Mouse (Mus musculus) heart, embryonic 15.5 days (tissue): ENCODE measurements around the gene Cfap20. TPM values are rescaled to one million over a fixed set of nuclear protein-coding genes. Genes with fewer than 3 reads are reported as not detected.
A peak's percentile ranks its signal among the peaks of the same experiment; 100 is the strongest.
"Not testable (repeated sequence)": the region's sequence is repeated elsewhere in the genome, so short reads cannot be mapped to it uniquely, and the experiment has no call there.

Experiments used
- ATAC-seq: fragments of 200-750 bp; cut with Nextera tagmentation; replicated peaks from 2 replicates; pipeline ENCODE4 v1.8.0; 2017; ENCODE audit warnings: low read depth, moderate TSS enrichment; ENCODE audit not compliant: insufficient number of reproducible peaks, insufficient read depth, low FRiP score
- H3K27ac ChIP-seq: fragments of 300-500 bp; sonication (generic); 2 replicates; pipeline ENCODE4 v1.5.1; 2015; ENCODE audit warnings: mild to moderate bottlenecking, inconsistent platforms
- H3K27me3 ChIP-seq: fragments of 300-500 bp; sonication (generic); 2 replicates; pipeline ENCODE4 v1.6.1; 2015; ENCODE audit warnings: inconsistent platforms
- H3K36me3 ChIP-seq: fragments of 300-500 bp; sonication (generic); 2 replicates; pipeline ENCODE4 v1.6.1; 2015; ENCODE audit warnings: mild to moderate bottlenecking, inconsistent platforms
- H3K4me1 ChIP-seq: fragments of 300-500 bp; sonication (generic); replicated peaks from 2 replicates; pipeline ENCODE4 v1.6.1; 2015; ENCODE audit warnings: inconsistent platforms
- H3K4me2 ChIP-seq: fragments of 300-500 bp; sonication (generic); 2 replicates; pipeline ENCODE4 v1.6.1; 2015; ENCODE audit warnings: inconsistent platforms, mild to moderate bottlenecking, moderate library complexity
- H3K4me3 ChIP-seq: fragments of 300-500 bp; sonication (generic); 2 replicates; pipeline ENCODE4 v1.5.1; 2015; ENCODE audit warnings: mild to moderate bottlenecking, inconsistent platforms
- H3K9ac ChIP-seq: fragments of 300-500 bp; sonication (generic); 2 replicates; pipeline ENCODE4 v1.6.1; 2015; ENCODE audit warnings: mild to moderate bottlenecking, inconsistent platforms
- H3K9me3 ChIP-seq: fragments of 300-500 bp; sonication (generic); replicated peaks from 2 replicates; pipeline ENCODE4 v1.6.1; 2016; ENCODE audit warnings: inconsistent platforms
- WGBS: fragments of 180-500 bp; shearing (Covaris S2); methylation state at CpG from one replicate; pipeline ENCODE4 v1.1.7; 2015; ENCODE audit warnings: mixed read lengths; 5-methylcytosine and 5-hydroxymethylcytosine counted together
- polyA plus RNA-seq: library from polyadenylated mRNA; unstranded; fragments of >200 nt; fragmentation: Nextera tagmentation; extraction: Ambion mirVana; gene quantifications from 2 replicates; pipeline ENCODE4 v1.2.1, GENCODE M21; 2015

Gene Cfap20
- polyA plus RNA-seq, 1 experiment from 2014 or later: 146 TPM

DNA sequence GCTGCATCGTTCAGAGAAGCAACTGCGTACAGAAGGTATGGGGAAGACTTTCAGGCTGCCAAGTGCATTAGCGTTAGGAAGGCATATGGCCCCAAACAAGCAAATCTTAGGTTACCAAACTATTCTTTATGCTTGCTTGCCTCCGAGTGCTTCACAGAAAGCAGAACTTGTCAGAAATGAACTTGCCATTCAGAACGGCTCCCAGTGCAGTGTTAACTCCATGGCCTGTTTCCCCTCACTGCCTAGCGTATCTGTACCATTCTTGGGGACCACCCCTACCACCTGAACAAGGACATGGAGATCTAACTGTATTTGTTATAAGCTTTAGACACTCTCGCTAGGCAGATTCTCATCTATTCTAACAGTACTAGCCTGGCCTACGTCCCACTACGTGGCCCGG is 47.4 kb downstream of the Cfap20 start:
- WGBS: 84% methylated on average over 10 of the region's 10 CpGs
- Histone ChIP-seq H3K9ac (no peak overlapping the region), H3K4me1 (peaks cover 7% of the 10 kb centered on the region; the same call in 1 of the 2 replicates), H3K9me3 (no peaks in the 10 kb centered on the region), H3K27me3 (no peaks in the 10 kb centered on the region), H3K4me3 (no peak overlapping the region), H3K36me3 (no peaks in the 10 kb centered on the region), H3K4me2 (no peak overlapping the region), H3K27ac (no peak overlapping the region)
- ATAC-seq: no peak

DNA sequence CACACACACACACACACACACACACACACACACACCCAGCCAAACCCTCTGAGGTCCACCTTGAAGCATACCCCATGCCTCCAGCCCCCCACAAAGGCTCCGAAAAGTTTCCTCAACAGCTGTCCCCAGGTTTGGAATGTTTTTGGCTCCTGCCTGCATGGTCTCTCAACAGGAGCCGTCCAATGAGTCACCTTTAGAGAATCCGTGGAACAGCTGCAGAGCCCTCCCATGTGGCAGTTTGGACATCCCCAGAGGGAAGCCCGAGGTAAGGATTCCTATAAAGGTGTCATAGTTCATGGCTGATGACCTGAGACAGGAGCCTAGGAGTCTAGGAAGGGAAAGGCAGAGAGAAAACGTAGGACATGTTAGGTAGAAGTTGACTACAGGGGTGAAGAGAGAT is 48.6 kb downstream of the Cfap20 start:
- H3K36me3 ChIP-seq: no peaks in the 10 kb centered on the region
- H3K4me2 ChIP-seq: no peak overlapping the region
- no peak overlapping the region for H3K9ac ChIP-seq
- H3K27me3 ChIP-seq: no peaks in the 10 kb centered on the region
- H3K4me1 ChIP-seq: peaks cover 3% of the 10 kb centered on the region; the same call in 1 of the 2 replicates
- WGBS: 48% methylated on average over 5 of the region's 5 CpGs
- ATAC-seq: no peak
- no peak overlapping the region for H3K27ac ChIP-seq
- no peak overlapping the region for H3K4me3 ChIP-seq
- no peaks in the 10 kb centered on the region for H3K9me3 ChIP-seq

DNA sequence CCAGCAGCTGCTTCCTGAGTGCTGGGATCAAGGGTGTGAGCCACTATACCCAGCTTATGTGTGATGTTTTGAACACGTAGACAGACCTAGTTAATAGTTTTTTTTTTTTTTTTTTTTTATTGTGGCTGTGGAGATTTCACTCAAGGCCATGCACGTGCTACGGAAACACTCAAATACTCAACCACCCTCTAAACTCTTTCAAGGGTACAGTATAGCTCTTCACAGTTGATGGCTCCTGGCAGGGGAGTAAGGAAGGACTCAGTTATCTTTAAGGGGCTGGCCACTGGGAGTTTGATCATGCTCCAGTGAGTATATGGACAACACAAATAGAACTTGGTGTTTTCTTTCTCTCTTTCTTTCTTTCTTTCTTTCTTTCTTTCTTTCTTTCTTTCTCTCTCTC is 50.2 kb downstream of the Cfap20 start:
- Histone ChIP-seq H3K4me1 (no peaks in the 10 kb centered on the region), H3K9ac (no peak overlapping the region), H3K27me3 (no peaks in the 10 kb centered on the region), H3K4me3 (no peak overlapping the region), H3K9me3 (no peaks in the 10 kb centered on the region), H3K27ac (no peak overlapping the region), H3K4me2 (no peak overlapping the region), H3K36me3 (no peaks in the 10 kb centered on the region)
- WGBS: 90% methylated on average over 3 of the region's 3 CpGs
- ATAC-seq: no peak

DNA sequence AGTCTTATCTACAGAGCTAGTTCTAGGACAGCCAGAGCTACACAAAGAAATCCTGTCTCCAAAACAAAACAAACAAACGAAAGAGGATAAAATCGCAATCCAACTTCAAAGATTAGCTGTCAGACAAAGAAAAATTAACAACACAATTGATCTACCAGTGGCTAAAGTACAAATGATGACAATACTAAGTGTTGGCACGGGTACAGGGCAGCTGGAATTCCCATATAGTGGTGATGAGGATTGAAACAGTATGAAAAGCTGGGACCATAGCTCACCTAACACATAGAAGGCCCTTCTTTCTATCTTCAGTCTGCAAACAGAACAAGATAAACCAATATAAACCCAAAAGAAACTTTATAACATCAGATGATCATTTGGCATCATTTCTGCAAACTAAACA is 53.1 kb downstream of the Cfap20 start:
- Histone ChIP-seq H3K27me3 (no peaks in the 10 kb centered on the region), H3K4me1 (peaks cover 19% of the 10 kb centered on the region), H3K9ac (no peak overlapping the region), H3K4me3 (no peak overlapping the region), H3K27ac (no peak overlapping the region), H3K4me2 (no peak overlapping the region), H3K9me3 (no peaks in the 10 kb centered on the region), H3K36me3 (no peaks in the 10 kb centered on the region)
- ATAC-seq: no peak
- 79% methylated on average over 3 of the region's 3 CpGs for WGBS

DNA sequence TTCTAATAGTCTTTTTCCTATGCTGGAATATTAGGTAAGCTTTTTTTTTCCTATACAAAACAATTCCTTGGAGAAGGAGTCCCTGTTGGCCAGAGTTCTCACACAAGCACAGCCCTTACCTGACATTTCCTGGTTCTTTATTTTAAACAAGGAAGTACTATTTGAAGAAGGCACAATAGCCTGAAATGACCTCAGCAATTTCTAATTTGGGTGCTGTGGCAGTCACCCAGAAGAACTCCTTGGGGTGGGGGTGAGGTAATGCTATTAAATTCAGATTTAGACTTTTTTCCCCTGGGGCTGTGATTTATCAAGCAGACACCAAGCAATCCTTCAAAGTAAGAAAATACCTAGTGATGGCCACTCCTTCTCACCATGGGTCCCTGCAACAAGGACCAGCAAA is 53.7 kb downstream of the Cfap20 start:
- Histone ChIP-seq H3K9ac (no peak overlapping the region), H3K4me2 (no peak overlapping the region), H3K36me3 (no peaks in the 10 kb centered on the region), H3K4me3 (no peak overlapping the region), H3K9me3 (no peaks in the 10 kb centered on the region), H3K4me1 (peaks cover 25% of the 10 kb centered on the region), H3K27ac (no peak overlapping the region), H3K27me3 (no peaks in the 10 kb centered on the region)
- ATAC-seq: no peak

DNA sequence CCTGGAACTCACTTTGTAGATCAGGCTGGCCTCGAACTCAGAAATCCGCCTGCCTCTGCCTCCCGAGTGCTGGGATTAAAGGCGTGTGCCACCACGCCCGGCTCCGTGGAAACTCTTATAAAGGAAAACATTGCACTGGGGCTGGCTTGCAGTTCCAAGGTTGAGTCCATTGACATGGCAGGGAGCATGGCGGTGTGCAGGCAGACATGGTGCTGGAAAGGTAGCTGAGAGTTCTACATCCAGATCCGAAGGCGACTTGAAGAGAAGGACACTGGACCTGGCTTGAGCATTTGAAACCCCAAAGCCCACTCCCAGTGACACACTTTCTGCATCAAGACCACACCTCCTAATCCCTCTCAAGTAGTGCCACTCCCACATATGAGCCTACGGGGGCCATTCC is 55.7 kb downstream of the Cfap20 start:
- H3K9me3 ChIP-seq, ATAC-seq, H3K4me3 ChIP-seq, H3K4me2 ChIP-seq, H3K36me3 ChIP-seq, H3K9ac ChIP-seq, H3K27ac ChIP-seq, H3K27me3 ChIP-seq: not testable (repeated sequence)
- H3K4me1 ChIP-seq: peaks cover 35% of the 10 kb centered on the region
- 96% methylated on average over 11 of the region's 11 CpGs for WGBS

DNA sequence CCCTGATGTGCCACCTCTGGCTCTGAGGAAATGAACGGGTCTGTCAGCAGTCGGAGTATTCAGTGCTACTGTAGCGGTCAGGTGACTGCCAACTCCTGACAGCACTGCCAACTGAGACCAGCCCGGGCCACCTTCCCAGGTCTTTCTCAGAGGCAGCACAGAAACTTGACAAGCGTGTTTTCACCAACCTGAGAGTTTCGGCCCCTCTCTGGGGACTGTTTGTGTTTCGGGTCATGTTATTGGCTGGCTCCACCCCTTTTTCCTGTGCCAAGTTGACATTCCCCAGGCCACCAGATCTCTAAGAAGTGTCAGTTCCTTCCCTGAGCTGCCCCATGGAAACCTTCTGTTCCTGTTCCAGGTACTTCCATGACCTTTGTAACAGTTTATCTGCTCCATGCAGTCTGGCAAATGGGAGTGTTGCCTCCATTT is 56.8 kb downstream of the Cfap20 start:
- H3K27me3 ChIP-seq: no peaks in the 10 kb centered on the region
- WGBS: 15% methylated on average over 7 of the region's 7 CpGs
- H3K9ac ChIP-seq: 0 out of 2 replicates have a peak overlapping the region, but pooled peaks have one; percentile 5
- no peaks in the 10 kb centered on the region for H3K9me3 ChIP-seq
- H3K36me3 ChIP-seq: peaks cover 6% of the 10 kb centered on the region; the same call in 1 of the 2 replicates
- peak; percentile 63 for ATAC-seq
- H3K27ac ChIP-seq: peak overlapping the region; percentile 81
- 0 out of 2 replicates have a peak overlapping the region, but pooled peaks have one; percentile 1 for H3K4me3 ChIP-seq
- H3K4me1 ChIP-seq: peaks cover 45% of the 10 kb centered on the region
- peak overlapping the region; percentile 41 for H3K4me2 ChIP-seq

DNA sequence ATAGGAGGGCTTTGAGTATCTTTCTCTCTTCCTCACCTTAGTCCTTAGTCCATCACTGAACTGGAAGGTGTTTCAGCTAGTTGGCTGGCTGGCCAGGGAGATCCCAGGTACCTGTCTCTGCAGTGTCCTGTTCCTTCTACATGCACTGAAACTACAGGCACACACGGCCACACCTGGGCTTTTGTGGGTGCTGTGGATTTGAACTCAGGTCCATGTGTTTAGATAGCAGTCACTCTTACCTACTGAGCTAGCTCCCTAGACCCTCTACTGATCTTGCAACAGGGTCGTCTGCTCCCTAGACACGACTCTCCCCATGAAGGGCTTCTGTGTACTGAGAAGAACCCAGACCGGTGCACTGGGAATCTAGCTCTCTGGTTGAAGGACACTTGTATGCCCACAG is 57.6 kb downstream of the Cfap20 start:
- no peak overlapping the region for H3K4me2 ChIP-seq
- no peaks in the 10 kb centered on the region for H3K27me3 ChIP-seq
- no peak overlapping the region for H3K4me3 ChIP-seq
- H3K9ac ChIP-seq: 0 out of 2 replicates have a peak overlapping the region, but pooled peaks have one; percentile 5
- no peaks in the 10 kb centered on the region for H3K9me3 ChIP-seq
- H3K4me1 ChIP-seq: peaks cover 52% of the 10 kb centered on the region
- peaks cover 14% of the 10 kb centered on the region; the same call in 1 of the 2 replicates for H3K36me3 ChIP-seq
- no peak for ATAC-seq
- 63% methylated on average over 4 of the region's 4 CpGs for WGBS
- H3K27ac ChIP-seq: peak overlapping the region; percentile 81

DNA sequence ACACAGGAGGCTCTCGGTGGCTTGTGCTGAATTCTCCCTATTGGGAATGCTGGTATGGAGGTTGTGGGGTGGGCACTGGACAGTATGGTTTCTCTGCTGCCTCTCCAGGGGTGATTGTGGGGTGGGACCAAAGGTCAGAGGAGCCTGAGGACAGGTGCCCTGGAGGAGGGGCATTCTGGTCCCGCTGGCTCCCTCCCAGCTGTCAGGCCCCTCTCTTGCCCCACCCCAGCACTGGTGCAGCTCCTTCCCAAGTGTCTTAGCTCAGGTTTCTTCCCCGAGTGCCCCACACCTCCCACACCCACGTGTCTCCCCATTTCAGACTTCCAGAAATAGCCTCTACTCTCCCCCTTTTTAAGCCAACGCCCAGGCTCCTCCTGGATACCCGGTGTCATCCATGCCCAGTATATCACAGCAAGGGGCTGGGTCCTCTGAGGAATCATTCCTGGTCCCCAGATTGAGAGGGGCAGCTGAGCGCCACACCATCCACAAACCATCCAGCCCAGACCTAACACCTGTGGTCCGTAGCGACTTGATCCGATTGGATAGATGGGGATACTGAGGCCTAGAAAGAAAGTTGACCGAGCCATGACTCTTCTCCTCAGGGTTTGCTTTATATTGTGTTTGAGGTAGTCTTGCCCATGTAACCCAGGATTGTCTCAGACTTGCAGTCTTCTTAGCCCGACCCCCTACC is 58.2 kb downstream of the Cfap20 start:
- ATAC-seq: no peak; the same call in 1 of the 2 replicates

DNA sequence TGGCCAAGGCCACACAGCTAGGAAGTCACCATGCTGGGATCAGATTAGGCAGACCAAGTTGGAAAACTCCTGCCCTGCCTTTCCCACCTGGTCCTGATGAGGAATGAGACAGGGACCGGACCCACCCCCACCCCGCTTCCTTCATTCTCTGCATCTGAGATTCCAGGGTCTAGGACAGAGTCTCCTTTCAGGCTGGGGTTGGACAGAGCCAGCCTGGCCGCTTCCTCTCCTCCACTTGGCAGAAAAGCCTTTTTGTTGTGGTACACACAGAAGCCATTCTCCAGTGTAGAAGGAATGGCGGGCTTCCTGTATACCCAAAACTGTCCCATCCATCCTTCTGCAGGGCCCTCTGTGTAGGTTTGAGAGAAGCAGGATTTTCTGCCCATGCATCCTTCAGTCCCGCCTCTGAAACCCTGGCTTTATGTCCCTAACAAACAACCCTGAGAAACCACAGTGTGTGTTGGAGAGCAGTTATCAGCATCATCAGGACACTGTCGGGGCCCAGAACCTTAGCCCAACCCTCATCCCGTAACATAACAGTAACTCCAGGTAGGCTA is 59.2 kb downstream of the Cfap20 start:
- no peak for ATAC-seq
- H3K9me3 ChIP-seq: no peaks in the 10 kb centered on the region
- no peaks in the 10 kb centered on the region for H3K27me3 ChIP-seq
- no peak overlapping the region for H3K4me2 ChIP-seq
- H3K9ac ChIP-seq: no peak overlapping the region
- no peak overlapping the region for H3K27ac ChIP-seq
- H3K4me3 ChIP-seq: no peak overlapping the region
- 76% methylated on average over 7 of the region's 7 CpGs for WGBS
- H3K36me3 ChIP-seq: peaks cover 30% of the 10 kb centered on the region; the same call in 1 of the 2 replicates
- peaks cover 52% of the 10 kb centered on the region for H3K4me1 ChIP-seq

More for the DNA sequence above, 58.2 kb downstream of the Cfap20 start:
- Histone ChIP-seq H3K9ac (no peak overlapping the region), H3K27ac (peak overlapping the region; percentile 81; the same call in 1 of the 2 replicates), H3K4me1 (peaks cover 52% of the 10 kb centered on the region), H3K27me3 (no peaks in the 10 kb centered on the region), H3K4me2 (no peak overlapping the region), H3K36me3 (peaks cover 20% of the 10 kb centered on the region; the same call in 1 of the 2 replicates), H3K9me3 (no peaks in the 10 kb centered on the region), H3K4me3 (no peak overlapping the region)
- WGBS: 66% methylated on average over 12 of the region's 12 CpGs

DNA sequence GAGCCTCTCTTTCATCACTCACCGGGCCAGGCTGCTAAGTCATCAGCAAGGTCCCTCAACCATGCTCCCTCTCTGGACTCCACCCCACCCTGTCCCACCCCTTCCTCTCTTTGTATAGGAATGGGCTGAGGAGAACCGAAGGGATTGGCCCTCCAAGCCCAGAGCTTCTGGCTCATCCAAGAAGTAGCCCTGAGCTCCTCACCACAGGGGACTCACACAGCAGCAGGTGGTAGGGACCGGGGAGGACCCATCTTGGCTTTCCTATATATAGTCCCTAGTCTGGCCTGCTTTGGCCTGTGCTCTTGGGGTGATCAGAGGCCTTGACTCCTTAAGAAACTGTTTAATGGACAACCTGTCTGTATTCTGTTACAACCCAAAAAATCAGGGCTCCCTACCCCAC is 60.2 kb downstream of the Cfap20 start:
- no peak for ATAC-seq
- WGBS: 74% methylated on average over 3 of the region's 3 CpGs
- Histone ChIP-seq H3K4me1 (peaks cover 58% of the 10 kb centered on the region), H3K9ac (no peak overlapping the region), H3K27ac (no peak overlapping the region), H3K4me3 (no peak overlapping the region), H3K4me2 (no peak overlapping the region), H3K27me3 (no peaks in the 10 kb centered on the region), H3K9me3 (no peaks in the 10 kb centered on the region), H3K36me3 (peaks cover 38% of the 10 kb centered on the region; the same call in 1 of the 2 replicates)
